Mouse (Mus musculus) heart, postnatal 0 days (tissue): ENCODE measurements at regions not wholly inside any gene's neighbourhood (a gene's known extent, or its start where the extent isn't known, plus 50 kb on each side); places are given as distances from the start of the nearest gene placed in this dataset.

Source experiments
- CTCF ChIP-seq: IDR thresholded peaks from 2 replicates; pipeline ENCODE4 v1.5.1; 2016; ENCODE audit warnings: antibody characterized with exemption, control low read depth, low read depth
- EP300 ChIP-seq: IDR thresholded peaks from 2 replicates; pipeline ENCODE4 v1.6.1; 2016; ENCODE audit warnings: antibody characterized with exemption, low read depth

GRCm38 (mm10) chr6:20673219-20673618 lies 542.1 kb upstream of the Kcnd2 start:
- TF ChIP-seq CTCF (no peak), EP300 (no peak)
